Mouse (Mus musculus) C2C12 (cell line): ENCODE measurements around the gene Necab2. TPM values are rescaled to one million over a fixed set of nuclear protein-coding genes. Genes with fewer than 3 reads are reported as not detected.

Experiments
- H3K27me3 ChIP-seq: one replicate; pipeline ENCODE4 v1.6.1; 2011; ENCODE audit not compliant: control insufficient read depth, insufficient read depth, insufficient read length
- H3K36me3 ChIP-seq: one replicate; pipeline ENCODE4 v1.6.1; 2011; ENCODE audit not compliant: control insufficient read depth, insufficient read depth
- H3K4me3 ChIP-seq: one replicate; pipeline ENCODE4 v1.5.1; 2011; ENCODE audit warnings: mild to moderate bottlenecking, control low read depth; ENCODE audit not compliant: poor library complexity, insufficient read depth, severe bottlenecking
- H3K79me2 ChIP-seq: one replicate; pipeline ENCODE4 v1.6.1; 2011; ENCODE audit not compliant: control insufficient read depth, insufficient read depth
- H3K79me3 ChIP-seq: one replicate; pipeline ENCODE4 v1.6.1; 2011; ENCODE audit warnings: low read depth, control low read depth
- H3ac ChIP-seq: one replicate; pipeline ENCODE3; 2011; ENCODE audit warnings: low read depth; ENCODE audit not compliant: control insufficient read depth, insufficient read length
- CEBPB ChIP-seq: IDR thresholded peaks from one replicate; pipeline ENCODE4 v1.6.1; 2011; ENCODE audit warnings: low read depth, mild to moderate bottlenecking, control low read depth, moderate library complexity
- CTCF ChIP-seq: IDR thresholded peaks from one replicate; pipeline ENCODE4 v1.5.1; 2011; ENCODE audit not compliant: control insufficient read depth, insufficient read depth, insufficient read length
- FOSL1 ChIP-seq: IDR thresholded peaks from one replicate; pipeline ENCODE4 v1.8.0; 2011; ENCODE audit warnings: mild to moderate bottlenecking, low read length; ENCODE audit not compliant: poor library complexity, insufficient read depth, severe bottlenecking
- MAX ChIP-seq: IDR thresholded peaks from one replicate; pipeline ENCODE4 v1.6.1; 2011; ENCODE audit warnings: mild to moderate bottlenecking, control low read depth
- MYOD1 ChIP-seq: IDR thresholded peaks from one replicate; pipeline ENCODE4 v1.6.1; 2011; ENCODE audit warnings: low read depth; ENCODE audit not compliant: control insufficient read depth, insufficient read length
- MYOG ChIP-seq: IDR thresholded peaks from one replicate; pipeline ENCODE4 v1.6.1; 2011; ENCODE audit not compliant: control insufficient read depth, insufficient read length; ENCODE audit errors: extremely low read depth
- USF1 ChIP-seq: IDR thresholded peaks from one replicate; pipeline ENCODE4 v1.6.1; 2011; ENCODE audit warnings: low read depth, mild to moderate bottlenecking, control low read depth, moderate library complexity
- long read RNA-seq, 2 experiments: library from polyadenylated mRNA; unstranded; transcript quantifications; one replicate each; pipeline ENCODE4 v2.0.0; 2019 to 2020
- polyA plus RNA-seq: library from polyadenylated mRNA; unstranded; fragments of >200 nt; fragmentation: generic; extraction: Trizol; gene quantifications from one replicate; pipeline ENCODE4 v1.2.1, GENCODE M21; 2012; ENCODE audit warnings: missing spikeins

Necab2 gene
- not detected for polyA plus RNA-seq
- long read RNA-seq, experiment 1: 0 reads
- long read RNA-seq, experiment 2: 0 reads

GRCm38 (mm10) chr8:119446211-119446989 lies at the start of gene Necab2:
Gene Necab2, plus strand, starts transcription at chr8:119446719.
- Histone ChIP-seq H3K79me2 (peaks cover 5% of the 10 kb centered on the region), H3K27me3 (peaks cover 4% of the 10 kb centered on the region), H3K4me3 (no peak within 1 kb of the TSS), H3K36me3 (peaks cover 48% of the 10 kb centered on the region), H3K79me3 (no peaks in the 10 kb centered on the region), H3ac (no peak within 1 kb of the TSS)
- TF ChIP-seq USF1 (no peak), CTCF (peak; percentile 21), MYOD1 (no peak), FOSL1 (no peak), CEBPB (no peak), MYOG (no peak), MAX (no peak)

GRCm38 (mm10) chr8:119398558-119398957 lies 48.0 kb upstream of the Necab2 start:
- Histone ChIP-seq H3ac (no peak overlapping the region), H3K27me3 (no peaks in the 10 kb centered on the region), H3K4me3 (no peak overlapping the region), H3K36me3 (no peaks in the 10 kb centered on the region), H3K79me3 (no peaks in the 10 kb centered on the region), H3K79me2 (no peaks in the 10 kb centered on the region)
- TF ChIP-seq CEBPB (no peak), CTCF (no peak), MYOD1 (no peak), FOSL1 (no peak)

- no peaks in the 10 kb centered on the region for H3K27me3 ChIP-seq
- H3K4me3 ChIP-seq: no peak overlapping the region
- no peak for TF ChIP-seq CEBPB
- no peak for TF ChIP-seq CTCF
- TF ChIP-seq MAX: no peak
- no peak for TF ChIP-seq USF1
- no peak for TF ChIP-seq MYOG
- TF ChIP-seq FOSL1: no peak
- no peak for TF ChIP-seq MYOD1
These were observed 47.3 kb upstream of the Necab2 start for GRCm38 (mm10) chr8:119399255-119399654.

GRCm38 (mm10) chr8:119400122-119400671 lies 46.3 kb upstream of the Necab2 start:
- Histone ChIP-seq H3K79me3 (no peaks in the 10 kb centered on the region), H3K36me3 (no peaks in the 10 kb centered on the region), H3K4me3 (no peak overlapping the region), H3ac (no peak overlapping the region), H3K79me2 (no peaks in the 10 kb centered on the region), H3K27me3 (no peaks in the 10 kb centered on the region)
- TF ChIP-seq CTCF: no peak
- TF ChIP-seq MYOG: no peak
- TF ChIP-seq FOSL1: no peak
- TF ChIP-seq USF1: no peak
- no peak for TF ChIP-seq MAX
- TF ChIP-seq CEBPB: no peak
- TF ChIP-seq MYOD1: no peak

More at GRCm38 (mm10) chr8:119399255-119399654, 47.3 kb upstream of the Necab2 start:
- Histone ChIP-seq H3K36me3 (no peaks in the 10 kb centered on the region), H3ac (no peak overlapping the region), H3K79me2 (no peaks in the 10 kb centered on the region), H3K79me3 (no peaks in the 10 kb centered on the region)

GRCm38 (mm10) chr8:119400904-119401303 lies 45.6 kb upstream of the Necab2 start:
- TF ChIP-seq MAX (no peak), CEBPB (no peak), MYOD1 (no peak), MYOG (no peak), CTCF (no peak), USF1 (no peak), FOSL1 (no peak)
- Histone ChIP-seq H3K79me3 (no peaks in the 10 kb centered on the region), H3K36me3 (no peaks in the 10 kb centered on the region), H3K79me2 (no peaks in the 10 kb centered on the region), H3ac (no peak overlapping the region), H3K27me3 (no peaks in the 10 kb centered on the region), H3K4me3 (no peak overlapping the region)
